Mouse (Mus musculus) lung, postnatal 0 days (tissue): ENCODE data around the gene E130114P18Rik.

Experiments used
- CTCF ChIP-seq: IDR thresholded peaks from 2 replicates; pipeline ENCODE4 v1.5.1; 2016; ENCODE audit warnings: antibody characterized with exemption, mild to moderate bottlenecking
- EP300 ChIP-seq: IDR thresholded peaks from 2 replicates; pipeline ENCODE4 v1.6.1; 2016; ENCODE audit warnings: antibody characterized with exemption, mild to moderate bottlenecking, control low read depth

DNA sequence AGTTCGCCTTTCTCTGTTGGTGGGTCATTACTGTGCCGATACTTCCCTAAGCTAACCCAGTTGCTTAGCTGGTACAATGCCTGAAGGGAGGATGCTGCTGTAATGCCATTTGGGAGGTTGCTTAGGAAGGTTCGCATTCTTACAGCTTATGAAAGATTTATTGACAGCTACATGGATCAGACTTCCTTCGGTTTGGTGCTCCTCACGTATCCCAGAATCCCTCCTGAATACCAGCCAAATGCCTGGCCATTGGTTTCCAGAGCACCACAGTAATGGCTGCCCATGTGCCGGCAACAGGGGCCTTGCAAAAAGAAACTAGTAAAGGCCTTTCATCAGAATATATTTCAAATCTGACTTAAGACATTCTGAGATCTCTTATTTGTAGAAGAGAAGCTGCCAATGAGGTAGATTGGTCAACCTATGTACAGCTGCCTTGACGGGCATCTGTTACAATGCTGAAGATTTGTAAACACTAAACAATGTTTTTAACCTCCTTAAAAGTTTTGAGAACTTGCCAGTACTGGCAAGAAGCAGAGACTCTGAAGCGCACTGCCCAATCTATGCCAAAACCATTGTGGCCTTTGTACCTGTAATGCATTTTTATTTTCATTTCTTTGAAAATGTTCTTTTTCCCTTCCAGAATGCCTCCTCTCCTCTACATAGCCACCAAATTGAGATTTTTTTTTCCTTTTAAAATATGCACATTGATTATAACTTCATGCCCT lies 7.8 kb upstream of the E130114P18Rik start:
- no peak for TF ChIP-seq EP300
- TF ChIP-seq CTCF = no peak
